Mouse (Mus musculus): ENCODE measurements at regions not wholly inside any gene's neighbourhood (a gene's known extent, or its start where the extent isn't known, plus 50 kb on each side); places are given as distances from the start of the nearest gene placed in this dataset.
"Not testable (repeated sequence)": the region's sequence is repeated elsewhere in the genome, so short reads cannot be mapped to it uniquely, and the experiment has no call there.

- Histone ChIP-seq H3K27ac (replicated peaks) (no peak overlapping the region), H3K9me3 (0 out of 2 replicates have a peak, but pooled peaks cover 4% of the 10 kb centered on the region), H3K36me3 (no peaks in the 10 kb centered on the region), H3K4me3 (no peak overlapping the region), H3K4me2 (no peak overlapping the region), H3K27me3 (no peaks in the 10 kb centered on the region), H3K4me1 (replicated peaks) (no peaks in the 10 kb centered on the region; the same call in 1 of the 2 replicates), H3K9ac (no peak overlapping the region)
- WGBS = 43% methylated on average over 11 of the region's 11 CpGs
- 0 out of 2 replicates have a peak, but pooled peaks have one; percentile 48 for ATAC-seq (ENCODE audit: low FRiP score, low read depth)
Measured at GRCm38 (mm10) chr15:8856419-8857084, 111.2 kb upstream of the Ranbp3l start.

GRCm38 (mm10) chr15:8855511-8855910, 112.2 kb upstream of the Ranbp3l start:
- no peak overlapping the region for H3K4me3 ChIP-seq
- H3K9ac ChIP-seq = no peak overlapping the region
- no peaks in the 10 kb centered on the region for H3K36me3 ChIP-seq
- H3K27ac ChIP-seq (replicated peaks) = no peak overlapping the region
- 92% methylated on average over 3 of the region's 3 CpGs for WGBS
- H3K4me2 ChIP-seq = no peak overlapping the region
- 0 out of 2 replicates have a peak, but pooled peaks cover 4% of the 10 kb centered on the region for H3K9me3 ChIP-seq
- no peaks in the 10 kb centered on the region; the same call in 1 of the 2 replicates for H3K4me1 ChIP-seq (replicated peaks)
- ATAC-seq (ENCODE audit: low FRiP score, low read depth) = no peak
- H3K27me3 ChIP-seq = no peaks in the 10 kb centered on the region

- ATAC-seq (ENCODE audit: low FRiP score, low read depth) = no peak
- no peaks in the 10 kb centered on the region for H3K27me3 ChIP-seq
- no peak overlapping the region for H3K4me2 ChIP-seq
- H3K9ac ChIP-seq = no peak overlapping the region
- WGBS = 76% methylated on average over 7 of the region's 7 CpGs
- H3K36me3 ChIP-seq = no peaks in the 10 kb centered on the region
- H3K9me3 ChIP-seq = no peaks in the 10 kb centered on the region
- H3K27ac ChIP-seq (replicated peaks) = no peak overlapping the region
- H3K4me3 ChIP-seq = no peak overlapping the region
- no peaks in the 10 kb centered on the region; the same call in 1 of the 2 replicates for H3K4me1 ChIP-seq (replicated peaks)
Measured at GRCm38 (mm10) chr15:8854336-8854735, 113.4 kb upstream of the Ranbp3l start.

- Histone ChIP-seq H3K36me3 (no peaks in the 10 kb centered on the region), H3K4me1 (replicated peaks) (no peaks in the 10 kb centered on the region), H3K27ac (replicated peaks) (no peak overlapping the region), H3K4me3 (no peak overlapping the region), H3K27me3 (no peaks in the 10 kb centered on the region), H3K9me3 (no peaks in the 10 kb centered on the region), H3K4me2 (no peak overlapping the region), H3K9ac (no peak overlapping the region)
- no peak for ATAC-seq (ENCODE audit: low FRiP score, low read depth)
- WGBS = 92% methylated on average over 1 of the region's 1 CpGs
Measured at GRCm38 (mm10) chr15:8850996-8851395, 116.8 kb upstream of the Ranbp3l start.

GRCm38 (mm10) chr15:8849413-8849812, 118.3 kb upstream of the Ranbp3l start:
- Histone ChIP-seq H3K27me3 (no peaks in the 10 kb centered on the region), H3K4me2 (no peak overlapping the region), H3K4me1 (replicated peaks) (no peaks in the 10 kb centered on the region), H3K36me3 (no peaks in the 10 kb centered on the region), H3K9ac (no peak overlapping the region), H3K27ac (replicated peaks) (no peak overlapping the region), H3K4me3 (no peak overlapping the region), H3K9me3 (no peaks in the 10 kb centered on the region)
- no peak for ATAC-seq (ENCODE audit: low FRiP score, low read depth)
- 64% methylated on average over 5 of the region's 5 CpGs for WGBS

GRCm38 (mm10) chr15:8842129-8842528, 125.6 kb upstream of the Ranbp3l start:
- H3K4me2 ChIP-seq = no peak overlapping the region
- no peak for ATAC-seq (ENCODE audit: low FRiP score, low read depth)
- WGBS = 65% methylated on average over 9 of the region's 9 CpGs
- H3K27me3 ChIP-seq = no peaks in the 10 kb centered on the region
- no peaks in the 10 kb centered on the region for H3K9me3 ChIP-seq
- no peak overlapping the region for H3K4me3 ChIP-seq
- H3K4me1 ChIP-seq (replicated peaks) = no peaks in the 10 kb centered on the region
- H3K9ac ChIP-seq = no peak overlapping the region
- no peaks in the 10 kb centered on the region for H3K36me3 ChIP-seq
- no peak overlapping the region for H3K27ac ChIP-seq (replicated peaks)

- Histone ChIP-seq H3K4me2 (no peak overlapping the region), H3K4me3 (no peak overlapping the region), H3K9ac (no peak overlapping the region), H3K27ac (replicated peaks) (no peak overlapping the region), H3K36me3 (no peaks in the 10 kb centered on the region), H3K27me3 (no peaks in the 10 kb centered on the region), H3K9me3 (no peaks in the 10 kb centered on the region), H3K4me1 (replicated peaks) (no peaks in the 10 kb centered on the region)
- ATAC-seq (ENCODE audit: low FRiP score, low read depth) = peak; percentile 65
- WGBS = 46% methylated on average over 1 of the region's 1 CpGs
Measured at GRCm38 (mm10) chr15:8839462-8839861, 128.3 kb upstream of the Ranbp3l start.

- no peak overlapping the region for H3K27ac ChIP-seq (replicated peaks)
- no peak overlapping the region for H3K4me2 ChIP-seq
- WGBS = 77% methylated on average over 4 of the region's 4 CpGs
- H3K9me3 ChIP-seq = no peaks in the 10 kb centered on the region
- no peaks in the 10 kb centered on the region for H3K27me3 ChIP-seq
- no peak for ATAC-seq (ENCODE audit: low FRiP score, low read depth)
- H3K4me1 ChIP-seq (replicated peaks) = peaks cover 9% of the 10 kb centered on the region
- H3K9ac ChIP-seq = no peak overlapping the region
- no peaks in the 10 kb centered on the region for H3K36me3 ChIP-seq
- H3K4me3 ChIP-seq = no peak overlapping the region
Measured at GRCm38 (mm10) chr15:8834151-8834550, 123.6 kb upstream of the Slc1a3 start.

GRCm38 (mm10) chr15:8832970-8833369, 122.4 kb upstream of the Slc1a3 start:
- H3K36me3 ChIP-seq = no peaks in the 10 kb centered on the region
- H3K4me3 ChIP-seq = no peak overlapping the region
- no peaks in the 10 kb centered on the region for H3K27me3 ChIP-seq
- no peak for ATAC-seq (ENCODE audit: low FRiP score, low read depth)
- H3K9me3 ChIP-seq = no peaks in the 10 kb centered on the region
- H3K4me1 ChIP-seq (replicated peaks) = peaks cover 9% of the 10 kb centered on the region
- no peak overlapping the region for H3K27ac ChIP-seq (replicated peaks)
- WGBS = 69% methylated on average over 1 of the region's 1 CpGs
- no peak overlapping the region for H3K9ac ChIP-seq
- no peak overlapping the region for H3K4me2 ChIP-seq

- H3K9ac ChIP-seq = no peak overlapping the region
- no peak overlapping the region for H3K4me2 ChIP-seq
- no peaks in the 10 kb centered on the region for H3K9me3 ChIP-seq
- H3K4me1 ChIP-seq (replicated peaks) = peaks cover 9% of the 10 kb centered on the region
- H3K27me3 ChIP-seq = no peaks in the 10 kb centered on the region
- no peak overlapping the region for H3K27ac ChIP-seq (replicated peaks)
- H3K4me3 ChIP-seq = no peak overlapping the region
- no peaks in the 10 kb centered on the region for H3K36me3 ChIP-seq
- ATAC-seq (ENCODE audit: low FRiP score, low read depth) = no peak
- 35% methylated on average over 13 of the region's 13 CpGs for WGBS
Measured at GRCm38 (mm10) chr15:8831720-8832620, 121.4 kb upstream of the Slc1a3 start.

- Histone ChIP-seq H3K4me2 (no peak overlapping the region), H3K36me3 (no peaks in the 10 kb centered on the region), H3K27ac (replicated peaks) (no peak overlapping the region), H3K27me3 (no peaks in the 10 kb centered on the region), H3K9me3 (no peaks in the 10 kb centered on the region), H3K4me3 (no peak overlapping the region), H3K4me1 (replicated peaks) (no peaks in the 10 kb centered on the region), H3K9ac (no peak overlapping the region)
- no peak for ATAC-seq (ENCODE audit: low FRiP score, low read depth)
- 78% methylated on average over 6 of the region's 6 CpGs for WGBS
Measured at GRCm38 (mm10) chr15:8824861-8825260, 114.3 kb upstream of the Slc1a3 start.

- WGBS = 95% methylated on average over 4 of the region's 8 CpGs
- ATAC-seq (ENCODE audit: low FRiP score, low read depth); H3K4me3 ChIP-seq; H3K9ac ChIP-seq; H3K9me3 ChIP-seq; H3K36me3 ChIP-seq; H3K4me1 ChIP-seq (replicated peaks); H3K27ac ChIP-seq (replicated peaks); H3K27me3 ChIP-seq; H3K4me2 ChIP-seq: not testable (repeated sequence)
Measured at GRCm38 (mm10) chr15:8822795-8823194, 112.2 kb upstream of the Slc1a3 start.

Measured in hindbrain, embryonic 15.5 days (tissue).